Mouse (Mus musculus): ENCODE results near the gene Klhl8.

- no peak for TF ChIP-seq TAL1 (conservative IDR thresholded peaks at IDR 0.05; ENCODE audit: low read depth, low read length)
- no peak for TF ChIP-seq CTCF (IDR thresholded peaks at IDR 0.05; ENCODE audit: low read depth, low read length)
Observed at GRCm38 (mm10) chr5:103836148-103836784, 74.8 kb downstream of the Klhl8 start.
